Mouse (Mus musculus): ENCODE data around the gene Metrnl.

DNA sequence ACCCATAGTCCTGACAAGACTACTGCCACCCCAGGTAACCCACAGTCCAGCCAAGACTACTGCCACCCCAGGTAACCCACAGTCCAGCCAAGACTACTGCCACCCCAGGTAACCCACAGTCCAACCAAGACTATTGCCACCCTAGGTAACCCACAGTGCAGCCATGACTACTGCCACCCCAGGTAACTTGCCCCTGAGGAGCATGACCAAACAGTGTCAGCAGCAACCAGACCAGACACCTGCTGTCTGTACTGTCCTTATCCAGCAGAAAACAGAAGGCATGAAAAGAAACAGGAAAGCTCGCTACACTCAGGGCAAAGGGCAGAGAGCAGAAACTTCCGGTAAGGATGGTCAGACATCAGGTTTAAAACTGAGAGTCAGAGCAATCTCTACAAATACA lies 40.2 kb upstream of the Metrnl start:
- TF ChIP-seq POLR2A (IDR thresholded peaks at IDR 0.05; ENCODE audit: extremely low read depth, insufficient read depth, low read length) = no peak
- TF ChIP-seq CTCF (IDR thresholded peaks at IDR 0.05; ENCODE audit: extremely low read depth, insufficient read depth, low read length) = no peak
